Mouse (Mus musculus) kidney, adult 9 months (tissue): ENCODE data around the gene Sh3bgrl3.

Source experiments
- DNase-seq: peaks from one replicate; pipeline ENCODE4 v3.0.0; 2022

Sh3bgrl3 gene

GRCm38 (mm10) chr4:134107730-134108129 is 20.9 kb downstream of the Sh3bgrl3 start:
- DNase-seq = no peak

GRCm38 (mm10) chr4:134106105-134106504 is 22.5 kb downstream of the Sh3bgrl3 start:
- no peak for DNase-seq

DNA sequence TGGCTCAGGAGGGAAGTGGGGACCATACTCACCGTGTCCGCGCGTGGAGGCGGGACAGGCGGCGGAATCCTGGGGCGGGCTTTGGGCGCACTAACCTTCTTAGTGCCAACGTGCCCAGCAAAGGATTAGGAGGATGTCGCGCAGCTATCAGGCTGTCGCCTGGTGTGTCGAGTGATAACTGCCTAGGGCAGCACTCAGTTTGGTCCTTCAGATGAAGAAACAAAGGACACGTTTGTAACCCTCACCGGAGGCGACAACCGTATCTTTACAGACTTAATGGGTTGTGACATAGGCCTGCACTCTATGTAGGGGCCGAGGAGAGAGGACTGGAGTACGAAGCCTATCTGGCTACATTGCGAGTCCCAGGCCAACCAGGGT is 25.9 kb downstream of the Sh3bgrl3 start:
- DNase-seq = no peak

DNA sequence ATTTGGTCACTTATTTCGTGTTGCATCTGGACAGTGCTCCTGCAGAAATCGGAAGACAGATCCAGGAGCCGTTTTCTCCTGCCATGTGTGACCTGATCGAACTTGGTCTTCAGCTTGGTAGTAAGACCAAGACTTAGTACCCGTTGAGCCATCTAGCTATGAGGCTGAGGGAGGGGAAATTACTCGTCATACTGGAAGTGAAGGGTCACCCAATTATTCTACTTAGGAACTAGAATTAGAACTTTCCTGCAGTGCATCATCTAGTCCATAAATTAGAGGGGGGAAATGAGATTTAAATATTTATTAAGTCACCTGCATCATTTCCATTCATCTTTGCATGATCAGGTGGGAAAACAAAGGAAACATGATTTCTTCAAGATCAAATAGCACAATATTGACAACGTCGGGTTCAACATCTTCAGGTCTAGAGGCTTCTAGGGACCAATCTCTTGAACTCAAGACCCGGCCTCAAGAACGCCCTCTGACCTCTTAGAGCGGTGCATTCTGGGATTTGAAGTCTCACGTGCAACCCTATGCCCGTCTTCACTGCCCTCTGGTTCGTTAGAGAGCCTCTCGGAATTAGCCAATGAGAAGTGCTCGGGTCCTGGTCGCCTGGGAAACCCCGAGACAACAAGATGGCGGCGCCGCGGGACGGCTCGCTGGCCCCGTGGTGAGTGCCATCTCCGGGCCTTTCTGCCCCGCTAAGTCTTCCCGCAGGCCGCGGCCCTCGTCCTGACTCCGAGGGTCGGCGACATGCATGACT is 26.4 kb downstream of the Sh3bgrl3 start, which contains the start of gene Ubxn11:
Ubxn11 (plus strand) TSS at position 592 of the 763 bp plus-strand sequence.
- DNase-seq = peak; percentile 93

DNA sequence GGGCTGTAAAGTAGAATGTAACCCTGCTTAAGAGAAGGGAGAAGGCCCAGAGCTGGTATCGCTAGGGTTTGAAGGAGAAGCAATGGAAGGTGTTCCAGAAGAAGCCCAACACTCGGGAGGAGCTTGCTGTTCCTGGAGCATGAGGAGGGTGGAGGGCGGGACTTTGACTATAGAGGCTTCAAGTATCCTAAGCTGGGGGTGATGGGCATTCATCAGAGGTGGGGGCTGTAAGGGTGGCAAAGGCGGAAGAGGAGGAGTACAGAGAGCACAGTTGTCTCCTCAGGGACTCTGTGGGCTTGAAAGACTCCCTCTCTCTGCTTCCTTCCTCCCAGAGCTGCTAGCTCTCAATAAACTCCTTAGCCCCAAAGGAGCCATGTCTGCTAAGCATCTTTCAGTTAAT is 28.3 kb downstream of the Sh3bgrl3 start:
- no peak for DNase-seq

GRCm38 (mm10) chr4:134098628-134099027 is 30.0 kb downstream of the Sh3bgrl3 start:
- peak; percentile 45 for DNase-seq

DNA sequence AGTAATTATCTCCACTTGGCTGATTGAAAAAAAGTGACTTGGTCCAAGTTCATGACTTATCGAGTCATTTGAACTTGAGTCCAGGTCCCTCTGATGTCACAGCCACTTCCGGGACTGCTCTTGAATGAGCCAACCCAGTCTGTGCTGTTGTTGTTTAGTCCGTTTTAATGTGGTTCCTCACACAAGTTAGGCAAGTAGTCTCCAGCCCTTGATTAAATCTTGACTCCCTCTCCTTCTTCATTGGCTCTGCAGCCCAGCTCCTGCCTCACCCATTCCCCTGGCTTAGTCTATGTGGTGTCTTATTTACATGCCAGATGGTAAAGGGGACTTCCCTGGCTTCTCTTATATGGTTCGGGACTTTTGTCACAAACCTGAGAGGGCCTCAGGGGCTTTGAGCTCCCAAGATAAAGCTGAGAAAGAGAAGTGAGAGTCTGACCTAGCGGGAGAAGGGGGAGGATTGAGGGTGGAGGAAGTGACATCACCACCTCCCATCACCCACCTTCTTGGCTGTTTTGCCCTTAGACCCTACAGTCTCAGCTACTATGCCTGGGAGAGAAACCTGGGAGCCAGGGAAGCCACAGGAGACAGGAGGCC is 31.5 kb downstream of the Sh3bgrl3 start:
- no peak for DNase-seq

DNA sequence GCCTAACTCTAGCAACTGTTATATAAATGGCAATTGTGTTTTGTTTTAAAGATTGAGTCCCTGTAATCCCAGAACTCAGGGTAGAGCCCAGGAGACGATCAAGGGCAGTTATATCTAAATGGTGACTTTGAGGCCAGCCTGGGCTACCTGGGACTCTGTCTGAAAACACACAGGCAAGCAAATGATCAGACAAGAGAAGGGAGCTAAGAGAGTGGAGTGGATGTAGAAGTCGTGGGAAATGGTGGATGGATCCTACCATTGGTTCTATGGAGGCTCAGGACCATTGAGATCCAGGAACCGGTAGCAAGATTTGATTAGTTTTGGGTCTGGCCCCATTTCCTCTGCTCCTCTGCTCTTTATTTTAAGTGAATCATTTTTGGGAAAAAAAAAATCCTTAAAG is 32.5 kb downstream of the Sh3bgrl3 start:
- no peak for DNase-seq

DNA sequence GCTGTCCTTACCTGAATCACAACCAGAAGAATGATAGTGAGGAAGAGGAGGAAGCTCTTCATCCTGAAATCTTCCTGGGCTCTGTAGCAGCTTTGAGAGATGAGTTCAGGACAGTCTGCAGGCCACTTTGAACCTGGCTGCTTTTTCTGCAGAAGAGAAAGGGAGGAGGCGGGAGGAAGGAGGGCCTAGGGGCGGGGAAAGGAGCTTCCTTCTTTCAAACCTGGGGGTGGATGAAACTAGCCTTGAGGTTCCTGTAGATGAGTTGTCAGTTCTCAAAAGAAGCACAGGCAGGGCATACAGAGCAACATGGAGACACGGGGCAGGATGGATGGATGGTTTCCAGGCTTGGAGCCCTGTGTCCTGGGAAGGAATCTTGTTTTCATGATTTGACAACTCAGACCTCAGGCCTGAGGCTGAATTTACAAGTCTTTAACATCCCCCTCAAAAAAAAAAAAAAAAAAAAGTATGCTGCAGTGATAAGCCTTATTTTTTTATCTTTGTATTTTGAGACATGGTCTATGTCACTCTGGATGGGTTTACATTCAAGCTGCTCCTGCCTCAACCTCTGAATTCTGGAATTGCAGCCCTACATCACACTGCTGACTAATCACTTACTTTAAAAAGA is 33.6 kb downstream of the Sh3bgrl3 start, which contains the start of gene Cd52:
Cd52 (minus strand) TSS at position 160 of the 625 bp plus-strand sequence.
- DNase-seq = peak; percentile 35

DNA sequence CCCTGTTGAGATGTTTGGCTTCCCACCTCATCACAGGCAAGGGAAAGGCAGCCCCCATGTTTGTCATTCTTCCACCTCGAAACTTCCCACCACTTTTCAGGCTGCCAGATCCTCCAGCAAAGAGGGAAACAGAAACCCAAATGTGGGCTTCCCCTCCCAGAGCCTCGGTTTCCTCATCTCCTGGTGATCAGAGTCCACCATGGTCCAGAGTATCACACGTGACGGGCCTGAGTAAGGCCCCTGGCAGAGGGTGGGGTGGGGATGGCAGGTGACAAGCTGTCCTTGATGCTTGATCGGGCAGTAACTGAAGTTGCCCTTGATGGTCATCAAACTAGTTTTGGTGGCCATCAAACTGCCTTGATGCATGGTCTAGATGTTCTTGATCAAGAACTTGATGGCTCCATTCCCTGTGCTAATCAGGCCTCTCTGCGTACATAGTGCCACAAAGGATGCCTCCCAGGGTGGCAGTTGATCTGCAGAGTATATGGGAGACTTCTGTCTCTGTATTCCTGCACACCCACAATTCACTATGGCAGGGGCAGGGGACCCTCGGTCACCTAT is 34.5 kb downstream of the Sh3bgrl3 start:
- no peak for DNase-seq

- DNase-seq = peak; percentile 58
Measured at GRCm38 (mm10) chr4:134092382-134093288, 36.0 kb downstream of the Sh3bgrl3 start.

- no peak for DNase-seq
Measured at GRCm38 (mm10) chr4:134091225-134091529, 37.4 kb downstream of the Sh3bgrl3 start.

GRCm38 (mm10) chr4:134090521-134091224 is 37.9 kb downstream of the Sh3bgrl3 start:
- no peak for DNase-seq

DNA sequence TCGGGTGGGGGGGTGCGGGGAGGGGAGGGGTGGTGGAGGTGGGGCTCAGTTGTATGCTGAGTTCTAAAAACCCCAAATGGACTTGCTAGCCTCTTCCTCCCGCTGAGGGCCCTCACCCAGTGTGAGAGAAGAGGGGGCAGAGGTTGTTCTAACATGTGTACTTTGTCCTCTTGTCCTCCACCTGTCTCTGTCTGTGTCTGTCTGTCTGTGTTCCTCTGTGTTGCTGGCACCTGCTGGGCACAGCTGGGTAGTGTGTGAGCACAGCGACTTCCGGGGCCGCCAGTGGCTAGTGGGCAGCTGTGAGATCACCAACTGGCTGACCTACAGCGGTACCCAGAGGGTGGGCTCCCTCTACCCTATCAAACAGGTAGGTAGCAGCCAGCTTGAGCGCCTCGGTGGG is 39.6 kb downstream of the Sh3bgrl3 start:
- peak; percentile 36 for DNase-seq

- peak; percentile 63 for DNase-seq
Measured at GRCm38 (mm10) chr4:134087412-134087811, 41.2 kb downstream of the Sh3bgrl3 start.

- no peak for DNase-seq
Measured at GRCm38 (mm10) chr4:134084999-134085398, 43.6 kb downstream of the Sh3bgrl3 start.

GRCm38 (mm10) chr4:134082460-134082859 is 46.1 kb downstream of the Sh3bgrl3 start:
- DNase-seq = no peak

- DNase-seq = peak; percentile 90
Measured at GRCm38 (mm10) chr4:134081730-134082386, 46.7 kb downstream of the Sh3bgrl3 start.

GRCm38 (mm10) chr4:134080674-134081073 is 47.9 kb downstream of the Sh3bgrl3 start:
- DNase-seq = no peak

DNA sequence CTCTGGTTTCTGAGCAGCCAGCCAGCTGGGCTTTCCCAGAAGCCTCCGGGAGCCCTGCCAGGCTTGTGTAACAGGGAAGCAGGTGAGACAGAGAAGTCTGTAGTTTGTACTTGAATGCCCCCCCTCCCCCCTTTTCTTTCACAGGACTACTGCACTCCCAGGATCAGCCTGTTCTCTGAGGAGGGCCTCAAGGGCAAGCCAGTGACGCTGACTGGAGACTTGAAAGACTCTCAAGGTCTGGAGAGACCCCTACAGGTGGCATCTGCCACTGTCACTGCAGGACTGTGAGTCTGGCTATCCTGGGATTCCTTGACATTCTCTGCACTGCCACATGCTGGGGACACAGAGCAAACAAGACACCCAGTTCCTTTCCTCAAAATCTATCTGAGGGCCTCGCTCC is 49.9 kb downstream of the Sh3bgrl3 start:
- DNase-seq = peak; percentile 86
